Mouse (Mus musculus) neural tube, embryonic 12.5 days (tissue): Measurements from ENCODE around the gene Rpl6. TPM values are rescaled to one million over a fixed set of nuclear protein-coding genes. Genes with fewer than 3 reads are reported as not detected.
"Not testable (repeated sequence)": the region's sequence is repeated elsewhere in the genome, so short reads cannot be mapped to it uniquely, and the experiment has no call there.

Source experiments
- ATAC-seq: fragments of 200-750 bp; cut with Nextera tagmentation; 2 replicates; pipeline ENCODE4 v1.8.0; 2017; ENCODE audit warnings: low read depth, mild to moderate bottlenecking, moderate TSS enrichment, moderate library complexity; ENCODE audit not compliant: low FRiP score
- H3K27ac ChIP-seq: fragments of 300-500 bp; sonication (generic); 2 replicates; pipeline ENCODE4 v1.5.1; 2016
- H3K27me3 ChIP-seq: fragments of 300-500 bp; sonication (generic); replicated peaks from 2 replicates; pipeline ENCODE4 v1.6.1; 2016; ENCODE audit warnings: mild to moderate bottlenecking
- H3K36me3 ChIP-seq: fragments of 300-500 bp; sonication (generic); 2 replicates; pipeline ENCODE4 v1.6.1; 2016; ENCODE audit warnings: mild to moderate bottlenecking
- H3K4me1 ChIP-seq: fragments of 300-500 bp; sonication (generic); 2 replicates; pipeline ENCODE4 v1.6.1; 2016
- H3K4me2 ChIP-seq: fragments of 300-500 bp; sonication (generic); replicated peaks from 2 replicates; pipeline ENCODE4 v1.6.1; 2016; ENCODE audit warnings: mild to moderate bottlenecking
- H3K4me3 ChIP-seq: fragments of 300-500 bp; sonication (generic); 2 replicates; pipeline ENCODE4 v1.5.1; 2016
- H3K9ac ChIP-seq: fragments of 300-500 bp; sonication (generic); 2 replicates; pipeline ENCODE4 v1.6.1; 2016; ENCODE audit warnings: mild to moderate bottlenecking
- H3K9me3 ChIP-seq: fragments of 300-500 bp; sonication (generic); 2 replicates; pipeline ENCODE4 v1.6.1; 2016; ENCODE audit warnings: mild to moderate bottlenecking
- WGBS: fragments of 180-500 bp; shearing (Covaris S2); methylation state at CpG from one replicate; pipeline ENCODE4 v1.1.7; 2016; 5-methylcytosine and 5-hydroxymethylcytosine counted together
- polyA plus RNA-seq: library from polyadenylated mRNA; unstranded; fragments of >200 nt; fragmentation: Nextera tagmentation; extraction: Ambion mirVana; gene quantifications from 2 replicates; pipeline ENCODE4 v1.2.1, GENCODE M21; 2016

Gene Rpl6
- polyA plus RNA-seq, 1 experiment from 2014 or later = 465 TPM

GRCm38 (mm10) chr5:121217313-121217634 is 13.0 kb downstream of the Rpl6 start:
- Histone ChIP-seq H3K9me3 (no peaks in the 10 kb centered on the region), H3K4me2 (no peak overlapping the region), H3K27me3 (no peaks in the 10 kb centered on the region), H3K36me3 (peaks cover 7% of the 10 kb centered on the region), H3K27ac (no peak overlapping the region), H3K9ac (no peak overlapping the region), H3K4me1 (peaks cover 11% of the 10 kb centered on the region), H3K4me3 (no peak overlapping the region)
- WGBS = 86% methylated on average over 2 of the region's 2 CpGs
- ATAC-seq = no peak

DNA sequence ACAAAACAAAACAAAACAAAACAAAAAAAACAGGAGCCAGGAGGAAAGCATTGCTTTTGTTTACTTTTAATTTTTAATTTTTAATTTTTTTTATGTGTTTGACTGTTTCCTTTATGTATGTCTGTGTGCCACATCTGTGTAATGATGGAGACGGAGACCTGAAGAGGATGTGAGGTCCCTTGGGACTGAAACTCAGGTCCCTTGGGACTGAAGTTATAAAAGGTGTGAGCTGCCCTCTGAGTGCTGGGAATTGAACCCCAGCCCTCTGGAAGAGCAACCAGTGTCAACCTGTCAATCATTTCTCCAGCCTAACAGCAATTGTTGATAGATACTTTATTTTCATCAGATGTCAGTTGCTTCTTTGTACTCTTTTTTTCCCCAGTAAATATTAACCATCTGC is 14.9 kb downstream of the Rpl6 start:
- H3K4me1 ChIP-seq = peaks cover 15% of the 10 kb centered on the region
- no peak overlapping the region for H3K9ac ChIP-seq
- H3K4me3 ChIP-seq = no peak overlapping the region
- 84% methylated on average over 1 of the region's 1 CpGs for WGBS
- ATAC-seq = no peak
- no peaks in the 10 kb centered on the region for H3K36me3 ChIP-seq
- H3K27me3 ChIP-seq = no peaks in the 10 kb centered on the region
- no peaks in the 10 kb centered on the region for H3K9me3 ChIP-seq
- no peak overlapping the region for H3K4me2 ChIP-seq
- H3K27ac ChIP-seq = no peak overlapping the region

DNA sequence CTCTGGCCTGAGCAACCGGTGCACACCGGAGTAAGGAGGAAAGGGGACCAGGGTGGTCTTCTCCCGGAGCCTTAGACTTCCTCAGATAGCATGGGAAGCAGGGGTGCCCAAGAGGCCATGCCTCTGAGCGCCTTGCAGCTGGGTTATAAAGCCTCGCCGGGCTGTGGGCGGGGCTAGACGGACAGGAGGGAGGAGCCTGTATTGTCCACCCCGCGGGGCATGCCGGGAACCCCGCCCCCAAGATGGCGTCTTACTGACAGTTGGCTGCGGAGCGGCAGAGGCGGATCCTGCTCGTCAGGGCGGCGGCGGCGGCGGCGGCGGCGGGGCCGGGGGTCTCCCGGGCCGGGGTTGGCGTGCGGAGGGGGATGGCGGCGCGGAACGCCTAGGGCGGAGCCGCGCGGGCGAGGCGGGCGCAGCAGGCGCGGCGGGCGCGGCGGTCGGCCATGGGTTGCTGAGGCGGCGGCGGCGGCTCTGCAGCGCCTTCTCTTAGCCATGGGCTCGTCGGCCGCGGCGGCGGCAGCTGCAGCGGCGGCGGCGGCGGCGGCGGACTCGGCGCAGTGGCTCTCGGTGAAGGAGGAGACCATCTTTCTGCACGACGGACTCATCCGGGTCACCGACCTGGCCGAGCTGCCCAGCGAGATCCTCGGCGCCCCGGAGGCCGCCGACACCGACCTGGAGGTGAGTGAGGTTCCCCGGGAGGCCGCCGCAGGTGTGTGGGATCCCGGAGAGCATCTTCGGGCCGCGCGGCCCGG is 15.9 kb downstream of the Rpl6 start, which contains the start of gene Hectd4:
TSS of gene Hectd4 (plus strand) at position 240 of the 752 bp plus-strand sequence.
- peaks cover 15% of the 10 kb centered on the region for H3K4me1 ChIP-seq
- ATAC-seq = peak; percentile 80
- H3K9ac ChIP-seq = peak within 1 kb of the TSS; percentile 93
- H3K4me2 ChIP-seq = peak within 1 kb of the TSS; percentile 86
- no peaks in the 10 kb centered on the region for H3K36me3 ChIP-seq
- H3K9me3 ChIP-seq = no peaks in the 10 kb centered on the region
- H3K27me3 ChIP-seq = no peaks in the 10 kb centered on the region
- peak within 1 kb of the TSS; percentile 76 for H3K27ac ChIP-seq
- WGBS = under 1% methylated on average over 74 of the region's 90 CpGs
- H3K4me3 ChIP-seq = peak within 1 kb of the TSS; percentile 94

- Histone ChIP-seq H3K4me1 (peaks cover 15% of the 10 kb centered on the region), H3K27ac (peak overlapping the region; percentile 76), H3K36me3 (no peaks in the 10 kb centered on the region), H3K4me2 (peak overlapping the region; percentile 86), H3K4me3 (peak overlapping the region; percentile 94), H3K9ac (peak overlapping the region; percentile 93), H3K9me3 (no peaks in the 10 kb centered on the region), H3K27me3 (no peaks in the 10 kb centered on the region)
- ATAC-seq = peak; percentile 67
- 3% methylated on average over 35 of the region's 38 CpGs for WGBS
Measured at GRCm38 (mm10) chr5:121220732-121221301, 16.5 kb downstream of the Rpl6 start.

DNA sequence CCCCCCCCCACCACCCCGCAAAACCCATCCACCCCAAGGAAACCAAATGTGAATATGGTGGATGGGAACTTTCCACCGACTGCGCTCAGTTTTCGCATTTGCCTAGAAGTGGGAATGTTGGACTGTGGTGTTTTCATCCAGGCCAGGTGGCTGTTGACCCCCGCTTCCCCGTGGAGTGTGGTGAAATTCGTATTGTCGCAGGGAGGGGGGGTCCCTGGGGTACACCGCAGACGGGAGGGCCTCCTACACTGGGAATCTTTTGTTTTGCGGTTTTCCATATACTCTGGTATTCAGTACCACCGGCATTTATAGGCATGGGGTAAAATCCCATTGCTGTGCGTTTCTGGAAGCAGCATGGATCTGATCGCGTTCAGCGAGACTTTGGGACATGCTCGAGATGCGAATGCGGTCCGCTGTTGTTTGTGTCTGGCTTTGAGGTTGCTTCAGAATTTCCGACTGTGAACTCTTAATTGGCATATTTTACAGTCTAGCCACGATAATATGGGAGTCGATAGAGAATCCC is 17.1 kb downstream of the Rpl6 start:
- Histone ChIP-seq H3K4me2 (peak overlapping the region; percentile 86), H3K9ac (peak overlapping the region; percentile 93), H3K4me3 (peak overlapping the region; percentile 94), H3K36me3 (no peaks in the 10 kb centered on the region), H3K4me1 (peaks cover 15% of the 10 kb centered on the region), H3K27ac (0 out of 2 replicates have a peak overlapping the region, but pooled peaks have one; percentile 76), H3K9me3 (no peaks in the 10 kb centered on the region), H3K27me3 (no peaks in the 10 kb centered on the region)
- WGBS = 14% methylated on average over 23 of the region's 23 CpGs
- 0 out of 2 replicates have a peak, but pooled peaks have one; percentile 46 for ATAC-seq

DNA sequence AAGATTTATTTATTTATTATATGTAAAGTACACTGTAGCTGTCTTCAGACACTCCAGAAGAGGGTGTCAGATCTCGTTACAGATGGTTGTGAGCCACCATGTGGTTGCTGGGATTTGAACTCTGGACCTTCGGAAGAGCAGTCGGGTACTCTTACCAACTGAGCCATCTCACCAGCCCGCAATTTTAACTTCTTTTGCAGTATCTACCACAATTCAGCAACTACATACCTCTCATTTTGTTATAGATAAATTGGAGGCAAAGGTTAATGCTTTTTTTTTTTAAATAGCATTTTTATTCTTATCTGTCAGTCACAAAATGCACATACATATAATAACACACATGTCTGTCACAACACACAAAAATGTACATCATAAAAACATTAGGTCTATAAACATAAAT is 19.7 kb downstream of the Rpl6 start:
- 90% methylated on average over 4 of the region's 4 CpGs for WGBS
- not testable (repeated sequence) for H3K27ac ChIP-seq, H3K36me3 ChIP-seq, ATAC-seq, H3K4me2 ChIP-seq, H3K27me3 ChIP-seq, H3K9ac ChIP-seq, H3K4me3 ChIP-seq, H3K9me3 ChIP-seq
- H3K4me1 ChIP-seq = peaks cover 15% of the 10 kb centered on the region

DNA sequence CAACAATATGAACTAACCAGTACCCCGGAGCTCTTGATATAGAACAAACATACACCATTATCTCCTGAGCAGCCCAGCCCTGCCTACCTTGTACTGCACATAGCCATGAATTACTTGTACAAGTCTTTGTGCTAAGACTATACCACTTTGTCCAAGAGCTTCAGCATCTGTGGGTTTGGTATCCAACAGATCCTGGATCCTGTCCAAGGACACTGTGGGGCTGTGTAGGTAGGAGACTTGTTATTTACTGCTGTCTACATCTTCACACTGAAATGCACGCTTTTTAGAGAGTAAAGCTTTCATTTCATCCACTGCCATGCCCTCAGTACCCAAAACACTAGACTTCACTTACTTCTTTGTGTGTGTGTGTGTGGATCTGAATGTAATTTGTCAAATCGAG is 20.6 kb downstream of the Rpl6 start:
- Histone ChIP-seq H3K27ac (no peak overlapping the region), H3K4me2 (no peak overlapping the region), H3K9ac (no peak overlapping the region), H3K4me3 (no peak overlapping the region), H3K27me3 (no peaks in the 10 kb centered on the region), H3K36me3 (no peaks in the 10 kb centered on the region), H3K9me3 (no peaks in the 10 kb centered on the region), H3K4me1 (peaks cover 15% of the 10 kb centered on the region)
- ATAC-seq = no peak
- WGBS = 84% methylated on average over 3 of the region's 3 CpGs

GRCm38 (mm10) chr5:121225854-121226253 is 21.6 kb downstream of the Rpl6 start:
- 93% methylated on average over 2 of the region's 2 CpGs for WGBS
- no peaks in the 10 kb centered on the region for H3K27me3 ChIP-seq
- no peaks in the 10 kb centered on the region for H3K36me3 ChIP-seq
- H3K4me1 ChIP-seq = peaks cover 15% of the 10 kb centered on the region
- no peak overlapping the region for H3K27ac ChIP-seq
- no peak overlapping the region for H3K4me3 ChIP-seq
- no peaks in the 10 kb centered on the region for H3K9me3 ChIP-seq
- H3K9ac ChIP-seq = no peak overlapping the region
- no peak overlapping the region for H3K4me2 ChIP-seq
- ATAC-seq = no peak

GRCm38 (mm10) chr5:121226406-121226805 is 22.1 kb downstream of the Rpl6 start:
- no peak for ATAC-seq
- no peaks in the 10 kb centered on the region for H3K9me3 ChIP-seq
- no peak overlapping the region for H3K9ac ChIP-seq
- no peak overlapping the region for H3K4me2 ChIP-seq
- peaks cover 10% of the 10 kb centered on the region for H3K4me1 ChIP-seq
- no peaks in the 10 kb centered on the region for H3K36me3 ChIP-seq
- H3K27ac ChIP-seq = no peak overlapping the region
- no peak overlapping the region for H3K4me3 ChIP-seq
- no peaks in the 10 kb centered on the region for H3K27me3 ChIP-seq
- WGBS = 78% methylated on average over 3 of the region's 3 CpGs

DNA sequence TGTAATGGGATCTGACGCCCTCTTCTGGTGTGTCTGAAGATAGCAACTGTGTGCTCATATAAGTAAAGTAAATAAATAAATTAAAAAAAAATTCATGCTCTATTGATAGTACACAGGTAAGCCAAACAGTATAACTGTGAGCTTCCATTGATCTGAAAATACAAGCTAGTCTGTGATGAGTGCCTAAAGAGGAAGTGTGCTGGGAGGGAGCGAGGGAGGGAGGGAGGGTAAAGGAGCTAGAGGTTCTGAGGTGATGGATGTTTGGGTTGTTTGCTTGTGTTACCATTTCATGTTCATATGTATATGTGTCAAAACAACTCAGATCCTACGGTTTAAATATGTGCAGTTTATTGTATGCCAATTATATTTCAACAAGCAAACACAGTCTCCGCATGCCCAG is 22.6 kb downstream of the Rpl6 start:
- no peaks in the 10 kb centered on the region for H3K36me3 ChIP-seq
- H3K27me3 ChIP-seq = no peaks in the 10 kb centered on the region
- H3K4me3 ChIP-seq = no peak overlapping the region
- H3K4me1 ChIP-seq = peaks cover 6% of the 10 kb centered on the region
- no peak for ATAC-seq
- H3K27ac ChIP-seq = no peak overlapping the region
- no peak overlapping the region for H3K4me2 ChIP-seq
- H3K9me3 ChIP-seq = no peaks in the 10 kb centered on the region
- WGBS = 86% methylated on average over 4 of the region's 4 CpGs
- no peak overlapping the region for H3K9ac ChIP-seq

DNA sequence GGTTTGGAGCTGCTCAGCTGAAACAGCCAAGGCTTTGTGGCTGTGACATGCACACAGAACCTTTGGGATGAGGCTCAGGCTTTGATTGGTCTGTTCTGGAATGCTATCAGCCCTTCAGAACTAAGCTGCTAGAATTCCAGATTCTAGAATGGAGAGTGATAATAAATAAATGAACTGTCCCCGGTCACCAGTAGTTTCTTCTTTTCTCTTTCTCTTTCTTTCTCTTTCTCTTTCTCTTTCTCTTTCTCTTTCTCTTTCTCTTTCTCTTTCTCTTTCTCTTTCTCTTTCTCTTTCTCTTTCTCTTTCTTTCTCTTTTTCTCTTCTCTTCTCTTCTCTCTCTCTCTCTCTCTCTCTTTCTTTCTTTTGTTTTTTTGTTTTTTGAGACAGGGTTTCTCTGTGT is 23.0 kb downstream of the Rpl6 start:
- H3K27ac ChIP-seq, H3K9me3 ChIP-seq, ATAC-seq, H3K4me1 ChIP-seq, H3K4me3 ChIP-seq, H3K4me2 ChIP-seq, H3K9ac ChIP-seq, H3K36me3 ChIP-seq, H3K27me3 ChIP-seq: not testable (repeated sequence)
- 100% methylated on average over 1 of the region's 1 CpGs for WGBS

- Histone ChIP-seq H3K4me1 (no peaks in the 10 kb centered on the region), H3K9ac (no peak overlapping the region), H3K4me2 (no peak overlapping the region), H3K27ac (no peak overlapping the region), H3K4me3 (no peak overlapping the region), H3K36me3 (no peaks in the 10 kb centered on the region), H3K27me3 (no peaks in the 10 kb centered on the region), H3K9me3 (no peaks in the 10 kb centered on the region)
- no peak for ATAC-seq
- WGBS = 94% methylated on average over 2 of the region's 2 CpGs
Measured at GRCm38 (mm10) chr5:121229182-121229581, 24.9 kb downstream of the Rpl6 start.
